Mouse (Mus musculus): ENCODE results near the gene Als2. TPM values are rescaled to one million over a fixed set of nuclear protein-coding genes. Genes with fewer than 3 reads are reported as not detected.

Als2 gene
- total RNA-seq, 2 experiments from 2014 or later: 17.4 to 19.3 TPM

- no peak for DNase-seq (ENCODE audit: low spot score)
These were observed 24.8 kb downstream of the Als2 start for GRCm38 (mm10) chr1:59212076-59212779.

- no peak for DNase-seq (ENCODE audit: low spot score)
These were observed 25.4 kb downstream of the Als2 start for GRCm38 (mm10) chr1:59211651-59212050.

- no peak for DNase-seq (ENCODE audit: low spot score)
These were observed 28.7 kb downstream of the Als2 start for GRCm38 (mm10) chr1:59208331-59208730.

- no peak for DNase-seq (ENCODE audit: low spot score)
These were observed 32.5 kb downstream of the Als2 start for GRCm38 (mm10) chr1:59204489-59204888.

- no peak for DNase-seq (ENCODE audit: low spot score)
These were observed 34.7 kb downstream of the Als2 start for GRCm38 (mm10) chr1:59202367-59202766.

- no peak for DNase-seq (ENCODE audit: low spot score)
These were observed 35.5 kb downstream of the Als2 start for GRCm38 (mm10) chr1:59201561-59201960.

- no peak for DNase-seq (ENCODE audit: low spot score)
These were observed 36.1 kb downstream of the Als2 start for GRCm38 (mm10) chr1:59200960-59201359.

GRCm38 (mm10) chr1:59194979-59195378 is 42.1 kb downstream of the Als2 start:
- no peak for DNase-seq (ENCODE audit: low spot score)

GRCm38 (mm10) chr1:59187786-59188185 is 49.2 kb downstream of the Als2 start:
- DNase-seq (ENCODE audit: low spot score): no peak

GRCm38 (mm10) chr1:59186317-59186716 is 50.7 kb downstream of the Als2 start:
- DNase-seq (ENCODE audit: low spot score): no peak

- no peak for DNase-seq (ENCODE audit: low spot score)
These were observed 51.6 kb downstream of the Als2 start for GRCm38 (mm10) chr1:59185410-59185809.

GRCm38 (mm10) chr1:59183045-59183444 is 54.0 kb downstream of the Als2 start:
- DNase-seq (ENCODE audit: low spot score): no peak

GRCm38 (mm10) chr1:59182373-59182772 is 54.7 kb downstream of the Als2 start:
- no peak for DNase-seq (ENCODE audit: low spot score)

- no peak for DNase-seq (ENCODE audit: low spot score)
These were observed 57.0 kb downstream of the Als2 start for GRCm38 (mm10) chr1:59180003-59180402.

- no peak for DNase-seq (ENCODE audit: low spot score)
These were observed 58.6 kb downstream of the Als2 start for GRCm38 (mm10) chr1:59178401-59178800.

GRCm38 (mm10) chr1:59174514-59175373 is 62.3 kb downstream of the Als2 start:
- DNase-seq (ENCODE audit: low spot score): no peak

- DNase-seq (ENCODE audit: low spot score): no peak
These were observed 64.0 kb downstream of the Als2 start for GRCm38 (mm10) chr1:59173023-59173422.

- DNase-seq (ENCODE audit: low spot score): no peak
These were observed 65.2 kb downstream of the Als2 start for GRCm38 (mm10) chr1:59171875-59172274.

- no peak for DNase-seq (ENCODE audit: low spot score)
These were observed 66.7 kb downstream of the Als2 start for GRCm38 (mm10) chr1:59170290-59170689.

- DNase-seq (ENCODE audit: low spot score): no peak
These were observed 67.4 kb downstream of the Als2 start for GRCm38 (mm10) chr1:59169586-59169985.

- DNase-seq (ENCODE audit: low spot score): no peak
These were observed 68.5 kb downstream of the Als2 start for GRCm38 (mm10) chr1:59168556-59168955.

- DNase-seq (ENCODE audit: low spot score): no peak
These were observed 69.2 kb downstream of the Als2 start for GRCm38 (mm10) chr1:59167654-59168425.
